Mouse (Mus musculus): ENCODE measurements around the gene 4930447F04Rik. TPM values are rescaled to one million over a fixed set of nuclear protein-coding genes. Genes with fewer than 3 reads are reported as not detected.

4930447F04Rik gene
- not detected for polyA plus RNA-seq (2015; fragmentation: Illumina TruSeq; extraction: RNeasy Lipid Tissue Mini Kit (QIAGEN cat#74804); ENCODE audit: insufficient read depth, low replicate concordance)

DNA sequence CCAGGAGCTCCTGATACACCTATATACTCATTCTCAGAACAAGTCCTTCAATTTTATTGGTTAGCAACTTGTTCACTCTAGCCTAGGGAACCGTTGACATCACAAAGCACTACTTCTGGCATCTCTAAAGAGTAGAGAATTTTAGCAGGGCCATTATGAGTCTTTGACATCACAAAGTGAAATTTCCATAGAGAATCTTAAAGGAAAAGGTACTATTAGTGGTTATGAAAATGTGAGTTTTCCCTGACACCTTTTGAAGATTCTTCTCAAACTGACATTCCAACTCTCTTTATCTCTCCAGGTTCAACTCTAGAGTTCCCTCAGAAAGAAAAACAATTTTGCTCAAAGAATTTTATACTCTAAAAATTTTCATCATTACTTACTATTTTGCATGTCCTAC lies at the start of gene 4930447F04Rik:
Gene 4930447F04Rik (minus strand): TSS at position 101 of the 400 bp plus-strand sequence.

Data from spleen, adult 10 weeks (tissue).